Mouse (Mus musculus) adrenal gland, adult 18-20 months (tissue): ENCODE measurements around the gene Ntan1. TPM values are rescaled to one million over a fixed set of nuclear protein-coding genes. Genes with fewer than 3 reads are reported as not detected.
"Not testable (repeated sequence)": the region's sequence is repeated elsewhere in the genome, so short reads cannot be mapped to it uniquely, and the experiment has no call there.

Source experiments
- DNase-seq, 2 experiments: peaks; one replicate each; pipeline ENCODE4 v3.0.0; 2021 to 2022; ENCODE audit warnings: low spot score in 2 of 2
- microRNA-seq, 2 experiments: library from miRNA; unstranded; fragments of <30 nt; microRNA quantifications; one replicate each; pipeline ENCODE4 v1.2.0; 2021; ENCODE audit warnings: borderline number of aligned reads in 2 of 2
- total RNA-seq, 2 experiments: library from RNA; stranded (reverse); gene quantifications; 1 replicate in 1 of 2; 2 replicates in 1 of 2; pipeline ENCODE4 v1.2.3; 2021

The Ntan1 gene
- total RNA-seq, 2 experiments from 2014 or later, result 48.9 to 76.9 TPM

- DNase-seq, result no peak
Observed at GRCm38 (mm10) chr16:13826511-13826910, 7.9 kb downstream of the Ntan1 start.

GRCm38 (mm10) chr16:13830444-13830843 is 11.8 kb downstream of the Ntan1 start:
- DNase-seq, result no peak

- no peak for DNase-seq
Observed at GRCm38 (mm10) chr16:13831606-13832005, 13.0 kb downstream of the Ntan1 start.

GRCm38 (mm10) chr16:13834382-13834781 is 15.7 kb downstream of the Ntan1 start:
- DNase-seq, result no peak

GRCm38 (mm10) chr16:13840056-13840455 is 21.4 kb downstream of the Ntan1 start:
- DNase-seq, result no peak

- DNase-seq, result no peak
Observed at GRCm38 (mm10) chr16:13840956-13841355, 22.3 kb downstream of the Ntan1 start.

GRCm38 (mm10) chr16:13845031-13845430 is 26.4 kb downstream of the Ntan1 start:
- no peak for DNase-seq

- DNase-seq, result no peak
Observed at GRCm38 (mm10) chr16:13846675-13847074, 28.0 kb downstream of the Ntan1 start.

- DNase-seq, result no peak
Observed at GRCm38 (mm10) chr16:13848310-13848709, 29.7 kb downstream of the Ntan1 start.

- no peak for DNase-seq
Observed at GRCm38 (mm10) chr16:13851446-13851845, 32.8 kb downstream of the Ntan1 start.

- no peak for DNase-seq
Observed at GRCm38 (mm10) chr16:13853886-13854285, 35.2 kb downstream of the Ntan1 start.

GRCm38 (mm10) chr16:13866076-13866475 is 47.4 kb downstream of the Ntan1 start:
- DNase-seq, result no peak

- DNase-seq, result no peak
Observed at GRCm38 (mm10) chr16:13866616-13867015, 48.0 kb downstream of the Ntan1 start.

GRCm38 (mm10) chr16:13867406-13867805 is 48.8 kb downstream of the Ntan1 start:
- DNase-seq, result not testable (repeated sequence)

- peak; percentile 9 to 22 for DNase-seq
Observed at GRCm38 (mm10) chr16:13867910-13868514, 49.4 kb downstream of the Ntan1 start.

GRCm38 (mm10) chr16:13875483-13875882 is 56.8 kb downstream of the Ntan1 start:
- DNase-seq, result no peak

- DNase-seq, result no peak
Observed at GRCm38 (mm10) chr16:13883094-13883774, 64.6 kb downstream of the Ntan1 start.

Small RNA genes within 50 kb of the gene (microRNA-seq; reads per million reads assigned to microRNA genes)
- 0 reads per million in 2 experiments for gene Gm27734

Other genes with a start within 250 kb of the Ntan1 start
- gene Parn, start 150.7 kb upstream of the Ntan1 start, total RNA-seq, result 10 to 100 TPM; 25.0 to 38.3 TPM
- gene Bfar, start 147.0 kb upstream of the Ntan1 start, total RNA-seq, result 10 to 100 TPM; 41.8 to 46.6 TPM
- 1 to 10 TPM; 5.0 to 6.2 TPM for gene 3110001I22Rik, start 146.9 kb upstream of the Ntan1 start, total RNA-seq
- gene Pla2g10, start 87.9 kb upstream of the Ntan1 start, total RNA-seq, result not detected
- gene Rrn3, start 38.1 kb upstream of the Ntan1 start, total RNA-seq, result 10 to 100 TPM; 45.5 to 61.1 TPM
- 10 to 100 TPM; 85.3 to 93.7 TPM for gene Pdxdc1, start 84.3 kb downstream of the Ntan1 start, total RNA-seq
- 1 to 10 TPM; 7.0 to 7.1 TPM for gene Mpv17l, start 84.3 kb downstream of the Ntan1 start, total RNA-seq
- gene 2900011O08Rik, start 167.8 kb downstream of the Ntan1 start, total RNA-seq, result 1 to 10 TPM; 1.3 TPM
- gene Ifitm7, start 168.0 kb downstream of the Ntan1 start, total RNA-seq, result not detected